Mouse (Mus musculus) midbrain, embryonic 10.5 days (tissue): ENCODE results near the gene Tax1bp1. TPM values are rescaled to one million over a fixed set of nuclear protein-coding genes. Genes with fewer than 3 reads are reported as not detected.

ENCODE experiments used
- DNase-seq: peaks from one replicate; pipeline ENCODE4 v3.0.0-alpha.2; 2017; ENCODE audit warnings: low spot score
- H3K27ac ChIP-seq: fragments of 300-500 bp; sonication (generic); replicated peaks from 2 replicates; pipeline ENCODE4 v1.5.1; 2016; ENCODE audit warnings: mild to moderate bottlenecking
- H3K27me3 ChIP-seq: fragments of 300-500 bp; sonication (generic); 2 replicates; pipeline ENCODE4 v1.6.1; 2016; ENCODE audit warnings: low read depth, mild to moderate bottlenecking; ENCODE audit not compliant: poor library complexity, severe bottlenecking
- H3K36me3 ChIP-seq: fragments of 300-500 bp; sonication (generic); 2 replicates; pipeline ENCODE4 v1.6.1; 2016; ENCODE audit warnings: mild to moderate bottlenecking, moderate library complexity
- H3K4me1 ChIP-seq: fragments of 300-500 bp; sonication (generic); 2 replicates; pipeline ENCODE4 v1.6.1; 2016
- H3K4me3 ChIP-seq: fragments of 300-500 bp; sonication (generic); 2 replicates; pipeline ENCODE4 v1.5.1; 2016; ENCODE audit warnings: mild to moderate bottlenecking, moderate library complexity
- H3K9me3 ChIP-seq: fragments of 300-500 bp; sonication (generic); replicated peaks from 2 replicates; pipeline ENCODE4 v1.6.1; 2016; ENCODE audit warnings: mild to moderate bottlenecking
- WGBS: fragments of 180-500 bp; shearing (Covaris S2); methylation state at CpG from one replicate; pipeline ENCODE4 v1.1.7; 2016; 5-methylcytosine and 5-hydroxymethylcytosine counted together
- polyA plus RNA-seq: library from polyadenylated mRNA; unstranded; fragments of >200 nt; fragmentation: Nextera tagmentation; extraction: Ambion mirVana; gene quantifications from 2 replicates; pipeline ENCODE4 v1.2.1, GENCODE M21; 2016

Gene Tax1bp1
- polyA plus RNA-seq, 1 experiment from 2014 or later, result 116 TPM

GRCm38 (mm10) chr6:52717493-52718192 is 4.1 kb downstream of the Tax1bp1 start:
- 86% methylated on average over 5 of the region's 5 CpGs for WGBS
- H3K27me3 ChIP-seq, result no peaks in the 10 kb centered on the region

GRCm38 (mm10) chr6:52724805-52725439 is 11.4 kb downstream of the Tax1bp1 start:
- no peaks in the 10 kb centered on the region for H3K27me3 ChIP-seq
- 65% methylated on average over 8 of the region's 8 CpGs for whole genome bisulfite sequencing
- H3K27ac ChIP-seq, result no peak overlapping the region

More at GRCm38 (mm10) chr6:52717493-52718192, 4.1 kb downstream of the Tax1bp1 start:
- no peak for DNase-seq
- H3K4me1 ChIP-seq, result peaks cover 10% of the 10 kb centered on the region
- H3K27ac ChIP-seq, result no peak overlapping the region
- H3K9me3 ChIP-seq, result no peaks in the 10 kb centered on the region
- no peak overlapping the region for H3K4me3 ChIP-seq
- no peaks in the 10 kb centered on the region for H3K36me3 ChIP-seq

GRCm38 (mm10) chr6:52730338-52730737 is 16.8 kb downstream of the Tax1bp1 start:
- DNase-seq, result no peak
- H3K36me3 ChIP-seq, result peaks cover 47% of the 10 kb centered on the region
- WGBS, result 92% methylated on average over 4 of the region's 4 CpGs
- H3K4me3 ChIP-seq, result no peak overlapping the region
- H3K9me3 ChIP-seq, result no peaks in the 10 kb centered on the region
- H3K4me1 ChIP-seq, result no peaks in the 10 kb centered on the region
- H3K27me3 ChIP-seq, result no peaks in the 10 kb centered on the region
- H3K27ac ChIP-seq, result no peak overlapping the region

More at GRCm38 (mm10) chr6:52724805-52725439, 11.4 kb downstream of the Tax1bp1 start:
- Histone ChIP-seq H3K9me3 (no peaks in the 10 kb centered on the region), H3K4me1 (peaks cover 4% of the 10 kb centered on the region), H3K4me3 (no peak overlapping the region), H3K36me3 (peaks cover 37% of the 10 kb centered on the region)
- peak; percentile 36 for DNase-seq

GRCm38 (mm10) chr6:52734630-52735029 is 21.1 kb downstream of the Tax1bp1 start:
- Histone ChIP-seq H3K27ac (no peak overlapping the region), H3K4me3 (no peak overlapping the region), H3K4me1 (no peaks in the 10 kb centered on the region), H3K9me3 (no peaks in the 10 kb centered on the region), H3K36me3 (peaks cover 49% of the 10 kb centered on the region), H3K27me3 (no peaks in the 10 kb centered on the region)
- WGBS, result 95% methylated on average over 2 of the region's 2 CpGs
- DNase-seq, result no peak

- 93% methylated on average over 5 of the region's 5 CpGs for WGBS
These were observed 39.3 kb downstream of the Tax1bp1 start for GRCm38 (mm10) chr6:52752832-52753231.

GRCm38 (mm10) chr6:52765206-52765605 is 51.7 kb downstream of the Tax1bp1 start:
- Histone ChIP-seq H3K4me3 (no peak overlapping the region), H3K4me1 (no peaks in the 10 kb centered on the region), H3K27me3 (no peaks in the 10 kb centered on the region), H3K27ac (no peak overlapping the region), H3K36me3 (peaks cover 71% of the 10 kb centered on the region), H3K9me3 (no peaks in the 10 kb centered on the region)
- DNase-seq, result no peak
- WGBS, result 70% methylated on average over 7 of the region's 7 CpGs

More at GRCm38 (mm10) chr6:52752832-52753231, 39.3 kb downstream of the Tax1bp1 start:
- Histone ChIP-seq H3K4me1 (no peaks in the 10 kb centered on the region), H3K9me3 (no peaks in the 10 kb centered on the region), H3K36me3 (peaks cover 63% of the 10 kb centered on the region), H3K4me3 (no peak overlapping the region), H3K27ac (no peak overlapping the region), H3K27me3 (no peaks in the 10 kb centered on the region)
- no peak for DNase-seq

GRCm38 (mm10) chr6:52770789-52771188 is 57.3 kb downstream of the Tax1bp1 start:
- DNase-seq, result no peak
- Histone ChIP-seq H3K9me3 (no peaks in the 10 kb centered on the region), H3K36me3 (peaks cover 40% of the 10 kb centered on the region), H3K27ac (no peak overlapping the region), H3K4me3 (no peak overlapping the region), H3K27me3 (no peaks in the 10 kb centered on the region), H3K4me1 (no peaks in the 10 kb centered on the region)
- 78% methylated on average over 1 of the region's 1 CpGs for WGBS

- Histone ChIP-seq H3K27ac (no peak overlapping the region), H3K9me3 (no peaks in the 10 kb centered on the region), H3K4me1 (no peaks in the 10 kb centered on the region), H3K36me3 (peaks cover 18% of the 10 kb centered on the region), H3K27me3 (no peaks in the 10 kb centered on the region), H3K4me3 (no peak overlapping the region)
- WGBS, result 91% methylated on average over 5 of the region's 5 CpGs
- no peak for DNase-seq
These were observed 59.6 kb downstream of the Tax1bp1 start for GRCm38 (mm10) chr6:52773132-52773531.

- H3K27ac ChIP-seq, result no peak overlapping the region
- no peaks in the 10 kb centered on the region for H3K9me3 ChIP-seq
- H3K4me1 ChIP-seq, result no peaks in the 10 kb centered on the region
- no peak for DNase-seq
- H3K4me3 ChIP-seq, result no peak overlapping the region
- 93% methylated on average over 3 of the region's 3 CpGs for WGBS
- H3K27me3 ChIP-seq, result no peaks in the 10 kb centered on the region
- H3K36me3 ChIP-seq, result 0 out of 2 replicates have a peak, but pooled peaks cover 2% of the 10 kb centered on the region
These were observed 61.8 kb downstream of the Tax1bp1 start for GRCm38 (mm10) chr6:52775350-52775749.

GRCm38 (mm10) chr6:52775956-52776355 is 62.4 kb downstream of the Tax1bp1 start:
- no peak for DNase-seq
- 88% methylated on average over 8 of the region's 8 CpGs for WGBS
- no peaks in the 10 kb centered on the region for H3K27me3 ChIP-seq
- H3K4me3 ChIP-seq, result no peak overlapping the region
- no peaks in the 10 kb centered on the region for H3K4me1 ChIP-seq
- H3K27ac ChIP-seq, result no peak overlapping the region
- H3K36me3 ChIP-seq, result 0 out of 2 replicates have a peak, but pooled peaks cover 2% of the 10 kb centered on the region
- no peaks in the 10 kb centered on the region for H3K9me3 ChIP-seq

GRCm38 (mm10) chr6:52777034-52777433 is 63.5 kb downstream of the Tax1bp1 start:
- Histone ChIP-seq H3K27me3 (no peaks in the 10 kb centered on the region), H3K4me3 (no peak overlapping the region), H3K27ac (no peak overlapping the region), H3K36me3 (no peaks in the 10 kb centered on the region), H3K4me1 (no peaks in the 10 kb centered on the region), H3K9me3 (no peaks in the 10 kb centered on the region)
- WGBS, result 90% methylated on average over 8 of the region's 8 CpGs
- DNase-seq, result no peak

- no peaks in the 10 kb centered on the region for H3K36me3 ChIP-seq
- DNase-seq, result no peak
- no peak overlapping the region for H3K4me3 ChIP-seq
- no peak overlapping the region for H3K27ac ChIP-seq
- no peaks in the 10 kb centered on the region for H3K27me3 ChIP-seq
- H3K9me3 ChIP-seq, result no peaks in the 10 kb centered on the region
- 91% methylated on average over 5 of the region's 5 CpGs for WGBS
- H3K4me1 ChIP-seq, result no peaks in the 10 kb centered on the region
These were observed 65.0 kb downstream of the Tax1bp1 start for GRCm38 (mm10) chr6:52778523-52778922.

GRCm38 (mm10) chr6:52779546-52779945 is 66.0 kb downstream of the Tax1bp1 start:
- no peak for DNase-seq
- Histone ChIP-seq H3K4me1 (no peaks in the 10 kb centered on the region), H3K9me3 (no peaks in the 10 kb centered on the region), H3K27ac (no peak overlapping the region), H3K27me3 (no peaks in the 10 kb centered on the region), H3K4me3 (no peak overlapping the region), H3K36me3 (no peaks in the 10 kb centered on the region)
- 84% methylated on average over 5 of the region's 5 CpGs for WGBS
